Mouse (Mus musculus): Measurements from ENCODE around the gene Mrgprf.

GRCm38 (mm10) chr7:145329982-145330381 is 29.4 kb downstream of the Mrgprf start:
- TF ChIP-seq CTCF (conservative IDR thresholded peaks at IDR 0.05; ENCODE audit: insufficient read depth, insufficient read length, low read depth, low read length): no peak
- TF ChIP-seq POLR2A (IDR thresholded peaks at IDR 0.05; ENCODE audit: low read depth, low read length): no peak

Measured in kidney, adult 2 months (tissue).